Mouse (Mus musculus) bone marrow, adult 2 months (tissue): ENCODE measurements around the gene Zmynd12.

Experiments used
- CTCF ChIP-seq: fragments of 200-500 bp; IDR thresholded peaks from 2 replicates; pipeline ENCODE4 v1.5.1; 2011; ENCODE audit warnings: low read length, control low read depth; ENCODE audit not compliant: control insufficient read depth, insufficient read depth
- POLR2A ChIP-seq: fragments of 200-500 bp; IDR thresholded peaks from 2 replicates; pipeline ENCODE4 v1.6.1; 2011; ENCODE audit warnings: low read depth, mild to moderate bottlenecking, control low read depth, low read length, borderline replicate concordance; ENCODE audit not compliant: control insufficient read depth

DNA sequence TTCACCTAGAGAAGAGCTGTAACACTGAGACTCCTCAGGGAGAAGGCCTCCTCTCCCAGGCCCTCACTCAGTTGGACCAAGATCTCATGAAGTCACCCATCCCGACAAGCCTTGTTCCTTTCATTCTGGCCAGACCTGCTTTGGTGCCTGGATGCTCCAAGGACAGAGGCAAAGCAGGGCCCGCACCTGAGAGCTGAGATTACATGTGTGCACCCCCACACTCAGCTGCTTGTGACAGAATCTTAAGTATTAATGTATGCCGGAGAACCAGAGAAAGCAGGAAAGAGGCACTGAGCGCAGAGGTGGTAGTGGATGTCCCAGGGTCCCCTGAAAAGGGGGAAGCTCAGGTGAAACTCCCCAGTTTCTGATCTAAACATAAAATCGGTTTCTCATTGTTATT lies 30.5 kb downstream of the Zmynd12 start:
- TF ChIP-seq POLR2A (no peak), CTCF (no peak)
